Mouse (Mus musculus): ENCODE data around the gene Rbfox1. TPM values are rescaled to one million over a fixed set of nuclear protein-coding genes. Genes with fewer than 3 reads are reported as not detected.
A peak's percentile ranks its signal among the peaks of the same experiment; 100 is the strongest.

The Rbfox1 gene
- polyA plus RNA-seq (2015; fragmentation: Nextera tagmentation; extraction: Ambion mirVana): 223 and 238 TPM in 2 replicates

GRCm38 (mm10) chr16:5884746-5885689 is at the start of gene Rbfox1:
Gene Rbfox1 (plus strand): TSS chr16:5885355.
- Histone ChIP-seq H3K9ac (peak within 1 kb of the TSS; percentile 75), H3K27me3 (replicated peaks) (0 out of 2 replicates have a peak, but pooled peaks cover 3% of the 10 kb centered on the region), H3K9me3 (no peaks in the 10 kb centered on the region), H3K4me1 (peaks cover 25% of the 10 kb centered on the region), H3K4me3 (peak within 1 kb of the TSS; percentile 72), H3K36me3 (replicated peaks) (no peaks in the 10 kb centered on the region), H3K27ac (peak within 1 kb of the TSS; percentile 48), H3K4me2 (peak within 1 kb of the TSS; percentile 92)
- WGBS: under 1% methylated on average over 67 of the region's 69 CpGs
- ATAC-seq (replicated peaks): peak; percentile 71

DNA sequence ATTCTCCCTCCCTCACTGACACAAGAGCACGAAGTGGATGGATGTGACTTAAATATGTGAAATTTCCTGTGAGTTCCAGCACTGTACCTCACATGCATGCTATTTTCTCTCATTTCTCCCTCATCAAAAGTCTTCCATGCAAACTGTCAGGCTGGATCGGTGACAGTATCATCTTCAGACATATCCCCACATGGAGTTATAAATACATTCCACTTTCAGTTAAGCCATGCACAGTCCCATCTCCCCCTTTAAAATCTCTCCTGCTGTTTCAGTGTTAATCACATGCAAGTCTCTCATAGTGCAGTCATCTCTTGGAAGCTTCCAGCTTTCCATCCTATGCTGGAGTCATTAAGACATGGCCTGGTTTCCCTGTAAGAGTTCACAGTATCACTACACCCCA is 48.4 kb upstream of the Rbfox1 start:
- Histone ChIP-seq H3K27ac (no peak overlapping the region), H3K9ac (no peak overlapping the region)

DNA sequence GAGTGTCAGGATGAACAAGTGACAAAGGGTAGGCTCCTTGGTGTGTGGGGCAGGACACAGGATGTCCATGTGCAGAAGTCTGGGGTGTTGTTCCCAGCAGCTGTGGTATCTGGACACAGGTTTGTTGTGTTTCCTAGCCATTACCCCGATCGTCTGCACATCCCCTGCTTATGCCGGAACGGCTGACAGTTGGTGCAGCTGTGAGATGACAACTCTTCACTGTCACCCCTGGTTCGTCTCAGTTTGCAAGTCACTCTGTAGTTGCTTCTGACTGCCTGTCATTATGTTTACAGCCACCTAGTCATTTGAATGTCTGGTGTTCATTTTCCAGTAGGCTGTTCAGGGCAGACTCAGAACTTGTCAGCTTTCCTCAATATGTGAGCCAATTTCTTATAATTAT is 44.0 kb upstream of the Rbfox1 start:
- H3K9ac ChIP-seq: no peak overlapping the region
- no peaks in the 10 kb centered on the region for H3K27me3 ChIP-seq (replicated peaks)
- no peaks in the 10 kb centered on the region for H3K36me3 ChIP-seq (replicated peaks)
- H3K4me2 ChIP-seq: no peak overlapping the region
- H3K27ac ChIP-seq: no peak overlapping the region
- ATAC-seq (replicated peaks): no peak
- 71% methylated on average over 5 of the region's 5 CpGs for WGBS
- no peak overlapping the region for H3K4me3 ChIP-seq
- H3K9me3 ChIP-seq: no peaks in the 10 kb centered on the region
- H3K4me1 ChIP-seq: no peaks in the 10 kb centered on the region

More for the DNA sequence above, 48.4 kb upstream of the Rbfox1 start:
- no peak for ATAC-seq (replicated peaks)
- Histone ChIP-seq H3K36me3 (replicated peaks) (no peaks in the 10 kb centered on the region), H3K9me3 (no peaks in the 10 kb centered on the region), H3K4me1 (no peaks in the 10 kb centered on the region), H3K4me3 (no peak overlapping the region), H3K27me3 (replicated peaks) (no peaks in the 10 kb centered on the region), H3K4me2 (no peak overlapping the region)
- WGBS: 80% methylated on average over 2 of the region's 2 CpGs

DNA sequence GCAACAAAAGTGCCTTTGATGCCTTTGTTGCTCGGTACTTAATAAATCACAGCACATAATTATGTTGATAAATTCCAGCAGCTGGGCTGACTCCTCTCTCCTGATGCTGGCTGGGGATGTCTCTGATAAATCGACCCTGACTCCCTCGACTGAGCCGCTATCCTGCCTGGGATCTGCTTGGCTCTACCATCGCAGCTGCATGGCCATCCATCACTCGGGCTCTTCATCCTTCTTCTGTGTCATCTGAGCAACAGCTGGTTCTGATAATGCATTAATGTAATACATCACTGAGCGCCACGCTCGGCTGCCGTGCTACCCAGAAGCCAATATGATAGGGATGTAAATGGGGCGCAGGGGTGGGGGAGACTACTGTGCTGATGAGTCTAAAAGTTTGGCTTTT is 39.5 kb upstream of the Rbfox1 start:
- H3K27ac ChIP-seq: no peak overlapping the region
- no peak overlapping the region for H3K4me3 ChIP-seq

DNA sequence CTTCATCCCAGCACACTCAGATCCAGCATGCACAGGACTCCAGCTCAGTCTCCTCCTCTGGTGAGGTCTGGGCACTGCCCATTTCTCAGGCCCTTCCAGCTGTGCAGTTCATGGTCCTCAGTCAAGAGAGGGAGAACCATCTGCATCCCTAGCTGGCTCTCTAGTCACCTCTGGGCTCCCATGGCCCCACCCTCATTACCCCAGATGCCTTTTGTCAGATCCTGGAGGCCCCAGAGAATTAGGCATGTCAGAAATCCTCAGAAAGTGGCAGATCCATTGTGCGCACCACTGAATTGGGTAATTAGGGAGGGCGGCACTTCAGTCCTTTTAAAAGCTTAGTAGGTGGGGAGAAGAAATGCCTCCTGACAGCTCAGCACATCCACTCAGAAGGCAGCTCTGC is 32.1 kb upstream of the Rbfox1 start:
- ATAC-seq (replicated peaks): no peak
- no peak overlapping the region for H3K4me2 ChIP-seq
- no peaks in the 10 kb centered on the region for H3K36me3 ChIP-seq (replicated peaks)
- H3K9ac ChIP-seq: no peak overlapping the region
- H3K4me3 ChIP-seq: no peak overlapping the region
- H3K27ac ChIP-seq: no peak overlapping the region
- no peaks in the 10 kb centered on the region for H3K9me3 ChIP-seq
- no peaks in the 10 kb centered on the region for H3K27me3 ChIP-seq (replicated peaks)
- H3K4me1 ChIP-seq: peaks cover 6% of the 10 kb centered on the region
- 21% methylated on average over 2 of the region's 2 CpGs for WGBS

More for the DNA sequence above, 39.5 kb upstream of the Rbfox1 start:
- H3K9me3 ChIP-seq: no peaks in the 10 kb centered on the region
- no peaks in the 10 kb centered on the region for H3K36me3 ChIP-seq (replicated peaks)
- WGBS: 74% methylated on average over 11 of the region's 11 CpGs
- no peaks in the 10 kb centered on the region for H3K27me3 ChIP-seq (replicated peaks)
- no peak overlapping the region for H3K9ac ChIP-seq
- H3K4me1 ChIP-seq: peaks cover 11% of the 10 kb centered on the region
- no peak for ATAC-seq (replicated peaks)
- H3K4me2 ChIP-seq: no peak overlapping the region

- Histone ChIP-seq H3K36me3 (replicated peaks) (no peaks in the 10 kb centered on the region), H3K4me3 (no peak overlapping the region), H3K4me1 (no peaks in the 10 kb centered on the region), H3K27me3 (replicated peaks) (no peaks in the 10 kb centered on the region), H3K4me2 (no peak overlapping the region), H3K9ac (no peak overlapping the region), H3K27ac (no peak overlapping the region), H3K9me3 (no peaks in the 10 kb centered on the region)
- no peak for ATAC-seq (replicated peaks)
- WGBS: 95% methylated on average over 4 of the region's 4 CpGs
These were observed 20.8 kb upstream of the Rbfox1 start for GRCm38 (mm10) chr16:5864350-5864749.

GRCm38 (mm10) chr16:5866966-5867365 is 18.2 kb upstream of the Rbfox1 start:
- H3K9me3 ChIP-seq: no peaks in the 10 kb centered on the region

DNA sequence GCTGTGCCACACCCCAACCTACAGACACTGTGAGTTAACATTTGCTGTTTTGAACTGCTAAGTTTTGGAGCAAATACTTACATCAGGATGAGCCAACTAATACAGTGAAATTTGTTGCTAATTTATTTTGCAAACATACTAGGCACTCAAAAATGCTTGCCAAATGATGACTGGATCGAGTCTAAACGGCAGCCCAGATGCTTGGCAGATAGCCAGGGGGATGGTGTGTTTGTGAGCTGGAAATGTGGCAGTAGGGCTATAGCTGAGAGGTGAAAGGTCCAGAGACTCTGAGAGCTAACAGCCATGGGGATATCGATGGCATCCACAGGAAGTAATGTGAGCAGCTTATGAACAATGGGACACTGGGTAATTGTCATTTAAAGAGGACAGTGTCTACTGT is 14.8 kb upstream of the Rbfox1 start:
- Histone ChIP-seq H3K4me3 (no peak overlapping the region), H3K36me3 (replicated peaks) (no peaks in the 10 kb centered on the region), H3K27ac (no peak overlapping the region), H3K9ac (no peak overlapping the region), H3K4me2 (no peak overlapping the region), H3K27me3 (replicated peaks) (no peaks in the 10 kb centered on the region), H3K4me1 (no peaks in the 10 kb centered on the region), H3K9me3 (no peaks in the 10 kb centered on the region)
- 69% methylated on average over 3 of the region's 3 CpGs for WGBS
- no peak for ATAC-seq (replicated peaks)

More at GRCm38 (mm10) chr16:5866966-5867365, 18.2 kb upstream of the Rbfox1 start:
- H3K4me3 ChIP-seq: no peak overlapping the region
- H3K9ac ChIP-seq: no peak overlapping the region
- no peak for ATAC-seq (replicated peaks)
- no peak overlapping the region for H3K4me2 ChIP-seq
- no peaks in the 10 kb centered on the region for H3K36me3 ChIP-seq (replicated peaks)
- H3K27me3 ChIP-seq (replicated peaks): no peaks in the 10 kb centered on the region
- no peak overlapping the region for H3K27ac ChIP-seq
- WGBS: 54% methylated on average over 1 of the region's 1 CpGs
- no peaks in the 10 kb centered on the region for H3K4me1 ChIP-seq

GRCm38 (mm10) chr16:5881820-5882219 is 3.3 kb upstream of the Rbfox1 start:
- Histone ChIP-seq H3K4me1 (peaks cover 16% of the 10 kb centered on the region), H3K27ac (no peak overlapping the region), H3K36me3 (replicated peaks) (no peaks in the 10 kb centered on the region), H3K4me3 (no peak overlapping the region), H3K9ac (no peak overlapping the region), H3K27me3 (replicated peaks) (0 out of 2 replicates have a peak, but pooled peaks cover 3% of the 10 kb centered on the region), H3K9me3 (no peaks in the 10 kb centered on the region), H3K4me2 (no peak overlapping the region)
- under 1% methylated on average over 4 of the region's 4 CpGs for WGBS
- ATAC-seq (replicated peaks): no peak

DNA sequence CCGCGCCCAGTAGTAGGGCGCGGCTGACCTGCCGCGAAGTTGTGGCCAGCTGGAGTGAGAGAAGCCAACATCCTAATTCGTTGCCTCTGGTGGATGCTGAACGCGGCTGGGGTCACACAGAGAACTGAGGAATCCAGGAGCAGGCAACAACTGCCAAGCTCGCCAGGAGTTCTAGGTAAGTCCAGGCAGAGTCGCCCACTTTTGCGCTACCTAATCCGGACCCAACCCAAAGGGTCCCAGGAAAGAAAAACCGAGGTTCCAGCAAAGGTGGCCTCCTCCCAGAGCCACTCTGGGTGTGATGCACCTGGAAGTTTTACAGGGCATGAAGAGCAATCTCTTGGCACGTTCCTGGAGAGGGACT is 515 bp downstream of the Rbfox1 start:
- peak overlapping the region; percentile 75 for H3K9ac ChIP-seq
- peaks cover 25% of the 10 kb centered on the region for H3K4me1 ChIP-seq
- no peaks in the 10 kb centered on the region for H3K9me3 ChIP-seq
- ATAC-seq (replicated peaks): no peak; the same call in 1 of the 2 replicates
- no peaks in the 10 kb centered on the region for H3K36me3 ChIP-seq (replicated peaks)
- H3K27ac ChIP-seq: peak overlapping the region; percentile 48; the same call in 1 of the 2 replicates
- peak overlapping the region; percentile 72 for H3K4me3 ChIP-seq
- 4% methylated on average over 15 of the region's 15 CpGs for WGBS
- peak overlapping the region; percentile 92 for H3K4me2 ChIP-seq
- H3K27me3 ChIP-seq (replicated peaks): 0 out of 2 replicates have a peak, but pooled peaks cover 3% of the 10 kb centered on the region

- no peak for ATAC-seq (replicated peaks)
- Histone ChIP-seq H3K4me3 (no peak overlapping the region), H3K9me3 (no peaks in the 10 kb centered on the region), H3K9ac (no peak overlapping the region), H3K27me3 (replicated peaks) (no peaks in the 10 kb centered on the region), H3K27ac (no peak overlapping the region), H3K4me2 (no peak overlapping the region), H3K4me1 (0 out of 2 replicates have a peak, but pooled peaks cover 7% of the 10 kb centered on the region), H3K36me3 (replicated peaks) (no peaks in the 10 kb centered on the region)
- WGBS: 85% methylated on average over 7 of the region's 7 CpGs
These were observed 10.4 kb downstream of the Rbfox1 start for GRCm38 (mm10) chr16:5895564-5895963.

DNA sequence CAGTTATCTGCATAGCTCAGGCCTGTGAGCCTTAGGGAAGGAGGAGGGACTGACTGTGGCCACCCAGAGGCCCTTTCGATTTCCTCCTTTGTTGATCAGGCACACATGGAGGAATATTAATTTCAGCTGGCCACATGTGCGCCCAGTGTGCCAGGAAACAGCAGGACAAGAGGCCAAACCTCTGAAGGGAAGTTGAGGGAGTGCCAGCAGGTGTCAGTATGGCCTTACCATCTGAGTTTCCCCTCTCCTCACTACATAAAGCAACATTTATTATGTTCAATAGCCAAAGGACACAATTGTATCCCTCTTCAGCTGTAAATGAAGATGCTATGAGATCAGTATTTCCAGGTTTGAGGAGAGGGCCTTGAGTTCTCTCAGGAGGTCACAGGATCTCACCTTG is 13.2 kb downstream of the Rbfox1 start:
- ATAC-seq (replicated peaks): no peak
- peak overlapping the region; percentile 52 for H3K27ac ChIP-seq

More for the DNA sequence above, 13.2 kb downstream of the Rbfox1 start:
- WGBS: 37% methylated on average over 2 of the region's 2 CpGs
- Histone ChIP-seq H3K36me3 (replicated peaks) (no peaks in the 10 kb centered on the region), H3K9me3 (no peaks in the 10 kb centered on the region), H3K4me1 (0 out of 2 replicates have a peak, but pooled peaks cover 7% of the 10 kb centered on the region), H3K4me3 (no peak overlapping the region), H3K4me2 (no peak overlapping the region), H3K27me3 (replicated peaks) (no peaks in the 10 kb centered on the region), H3K9ac (no peak overlapping the region)
